In genomic region chr5:112660924-112661431, GRCm38 (mm10) we compare ENCODE assay signal across 10 mouse cellular contexts.
DNase-seq lines count a peak whose midpoint lies in the region; ATAC-seq and TF ChIP-seq lines count a peak whose summit lies in the region.
"Had no signal": no experiment of that assay in that cellular context is flagged by ENCODE, and none has a peak within 500 bp of the region (broad histone marks: within the 10 kb centered on the region; RNA-seq: fewer than 3 reads in every experiment).

No protein-coding gene starts in this region.

- no peaks in the 10 kb centered on the region for H3K27me3 ChIP-seq in hindbrain, embryonic 14.5 days (ENCODE audit: control insufficient read depth, insufficient read depth, low read length)
- H3K27me3 ChIP-seq in neural tube, embryonic 15.5 days (replicated peaks): no peaks in the 10 kb centered on the region

- ATAC-seq in hindbrain, embryonic 14.5 days (ENCODE audit: low FRiP score): peak; percentile 75
- ATAC-seq in neural tube, embryonic 15.5 days (ENCODE audit: low FRiP score): peak; percentile 44

- peak overlapping the region; percentile 31 for H3K4me2 ChIP-seq in hindbrain, embryonic 14.5 days (replicated peaks)
- H3K4me2 ChIP-seq in neural tube, embryonic 15.5 days: no peak overlapping the region

- 22% methylated on average over 10 of the region's 10 CpGs for WGBS in hindbrain, embryonic 14.5 days
- WGBS in neural tube, embryonic 15.5 days: 24% methylated on average over 10 of the region's 10 CpGs

- H3K9ac ChIP-seq in hindbrain, embryonic 14.5 days: no peak overlapping the region
- no peak overlapping the region for H3K9ac ChIP-seq in neural tube, embryonic 15.5 days (replicated peaks)

- no peak overlapping the region for H3K4me3 ChIP-seq in left cerebral cortex, adult 2 months
- no peak overlapping the region for H3K4me3 ChIP-seq in hindbrain, embryonic 14.5 days (replicated peaks; ENCODE audit: low read length)
- H3K4me3 ChIP-seq in neural tube, embryonic 15.5 days (replicated peaks): no peak overlapping the region
- H3K4me3 ChIP-seq: myocyte had no signal

- H3K27ac ChIP-seq in left cerebral cortex, adult 2 months: no peak overlapping the region
- peak overlapping the region; percentile 3; the same call in 1 of the 2 replicates for H3K27ac ChIP-seq in hindbrain, embryonic 14.5 days
- H3K27ac ChIP-seq in neural tube, embryonic 15.5 days (replicated peaks): 0 out of 2 replicates have a peak overlapping the region, but pooled peaks have one; percentile 49

- TF ChIP-seq POLR2A in brain, embryonic 14.5 days (IDR thresholded peaks at IDR 0.05; ENCODE audit: borderline replicate concordance, extremely low read depth, insufficient read depth, insufficient read length, poor library complexity, severe bottlenecking): no peak

- peaks cover 35% of the 10 kb centered on the region for H3K4me1 ChIP-seq in hindbrain, embryonic 14.5 days (replicated peaks; ENCODE audit: control insufficient read depth, insufficient read depth, low read length)
- peaks cover 38% of the 10 kb centered on the region for H3K4me1 ChIP-seq in neural tube, embryonic 15.5 days

- no peaks in the 10 kb centered on the region for H3K9me3 ChIP-seq in hindbrain, embryonic 14.5 days (ENCODE audit: control insufficient read depth, low read length)
- H3K9me3 ChIP-seq in neural tube, embryonic 15.5 days (replicated peaks): no peaks in the 10 kb centered on the region

- peak in 1 of 2 experiments; percentile 22 for DNase-seq in left cerebral cortex, adult 2 months (ENCODE audit: extremely low spot score in 1 of 2, low spot score in 2 of 2)
- no peak for DNase-seq in left cerebral cortex, adult 11 months (ENCODE audit: low spot score)
- peak; percentile 93 for DNase-seq in brain, embryonic 14.5 days (ENCODE audit: low read depth)
- no peak for DNase-seq in hindbrain, embryonic 14.5 days (ENCODE audit: low spot score)
- DNase-seq in layer of hippocampus, adult 9-10 months (ENCODE audit: low spot score): no peak
- DNase-seq in ovary, postnatal 14 days (ENCODE audit: low spot score): no peak
- no peak for DNase-seq in spleen, adult 18-20 months
- DNase-seq: thymus, postnatal 14 days had no signal

- H3K36me3 ChIP-seq in hindbrain, embryonic 14.5 days (replicated peaks; ENCODE audit: control insufficient read depth, insufficient read depth): no peaks in the 10 kb centered on the region
- no peaks in the 10 kb centered on the region for H3K36me3 ChIP-seq in neural tube, embryonic 15.5 days

- intact Hi-C loops in left cerebral cortex, adult 2 months (cut with DNase I): no loop called here

- TF ChIP-seq CTCF in left cerebral cortex, adult 2 months (IDR thresholded peaks at IDR 0.05): peak; percentile 13
- TF ChIP-seq CTCF in brain, embryonic 14.5 days (IDR thresholded peaks at IDR 0.05; ENCODE audit: borderline replicate concordance, extremely low read depth, insufficient read depth, insufficient read length): peak; percentile 22; the same call in 1 of the 2 replicates
